Mouse (Mus musculus) heart, postnatal 0 days (tissue): Measurements from ENCODE around the gene Parp1.

Experiments used
- CTCF ChIP-seq: IDR thresholded peaks from 2 replicates; pipeline ENCODE4 v1.5.1; 2016; ENCODE audit warnings: antibody characterized with exemption, control low read depth, low read depth
- EP300 ChIP-seq: IDR thresholded peaks from 2 replicates; pipeline ENCODE4 v1.6.1; 2016; ENCODE audit warnings: antibody characterized with exemption, low read depth

DNA sequence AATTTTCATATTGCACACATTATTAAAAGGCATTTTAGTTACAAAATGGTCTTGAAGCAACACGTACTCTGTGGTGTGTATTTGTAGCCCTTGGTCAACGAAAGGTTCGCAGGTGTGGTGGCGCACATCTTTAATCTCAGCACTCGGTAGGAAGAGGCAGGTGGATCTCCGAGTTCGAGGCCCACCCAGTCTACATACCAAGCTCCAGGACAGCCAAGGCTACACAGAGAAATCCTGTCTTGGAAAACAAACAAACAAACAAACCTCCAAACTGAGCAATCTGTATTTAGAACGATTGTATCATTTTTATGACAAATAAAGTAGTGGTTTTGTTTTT is 73.5 kb downstream of the Parp1 start:
- TF ChIP-seq EP300 (no peak), CTCF (no peak)
